Mouse (Mus musculus): ENCODE data around the gene Smad5. TPM values are rescaled to one million over a fixed set of nuclear protein-coding genes. Genes with fewer than 3 reads are reported as not detected.

Smad5 gene
- total and polyA plus RNA-seq, 3 experiments, result 4.3 to 7.4 (median 4.4) TPM

DNA sequence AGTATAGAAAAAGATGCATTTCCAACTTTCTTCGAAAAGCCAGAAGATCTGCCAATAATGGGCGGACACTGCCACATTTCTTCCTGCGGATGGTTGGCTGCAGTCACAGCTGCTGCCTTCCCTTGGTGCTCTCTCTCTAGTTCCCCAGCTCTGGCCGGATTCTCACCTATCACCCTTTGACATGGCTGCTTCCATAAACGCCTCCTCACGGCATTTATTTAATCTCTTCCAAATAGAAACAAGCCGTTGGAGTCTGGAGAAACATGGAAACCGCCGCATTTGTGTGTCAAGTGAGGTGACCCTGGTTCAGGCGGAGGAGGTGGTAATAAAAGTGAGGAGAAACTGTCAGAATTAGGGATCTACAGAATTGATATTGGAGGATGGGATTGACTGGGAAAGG is 886 bp upstream of the Smad5 start:
- no peak overlapping the region for H3K27ac ChIP-seq (ENCODE audit: insufficient read depth, low read depth)
- H3K4me1 ChIP-seq (ENCODE audit: control insufficient read depth in 1 of 2, insufficient read depth in 2 of 2), result peaks cover 8 to 27% of the 10 kb centered on the region in 2 experiments
- no peak for TF ChIP-seq POLR2AphosphoS2 (IDR thresholded peaks at IDR 0.05; ENCODE audit: low read depth, low read length)
- TF ChIP-seq RCOR1 (conservative IDR thresholded peaks at IDR 0.05; ENCODE audit: low read depth, low read length), result no peak
- H3K4me3 ChIP-seq (replicated peaks in 1 of 3; ENCODE audit: low read depth in 2 of 3, low read length in 2 of 3, poor library complexity in 1 of 3), result no peak overlapping the region
- peaks cover 24% of the 10 kb centered on the region for H3K79me2 ChIP-seq (replicated peaks; ENCODE audit: control insufficient read depth, extremely low read depth, insufficient read depth, poor library complexity, severe bottlenecking)
- no peak for DNase-seq (ENCODE audit: extremely low read depth)
- no peaks in the 10 kb centered on the region for H3K9me3 ChIP-seq (replicated peaks; ENCODE audit: low read length)
- in situ Hi-C loops (cut with MboI; ENCODE audit: low pct_ligation_motif_present, low pct_unique_long_range_greater_than_20kb, low sequenced_read_pairs) (no loop called here), dilution Hi-C loops (cut with MboI; ENCODE audit: extremely low pct_ligation_motif_present, extremely low pct_unique_long_range_greater_than_20kb, low sequenced_read_pairs) (no loop called here)
- peaks cover 9% of the 10 kb centered on the region for H3K27me3 ChIP-seq (replicated peaks)
- H3K9ac ChIP-seq (ENCODE audit: insufficient read depth, low read depth), result peak overlapping the region; percentile 96; the same call in 1 of the 2 replicates
- peak overlapping the region; percentile 52 for H3K4me2 ChIP-seq (ENCODE audit: insufficient read depth, low read depth, poor library complexity, severe bottlenecking)
- H3K36me3 ChIP-seq (replicated peaks in 1 of 2; ENCODE audit: control insufficient read depth in 1 of 2, insufficient read depth in 1 of 2, low read length in 1 of 2), result peaks cover 0 to 13% of the 10 kb centered on the region in 2 experiments

GRCm38 (mm10) chr13:56703222-56703870 is 536 bp downstream of the Smad5 start:
- 0 out of 2 replicates have a peak, but pooled peaks have one; percentile 43 for TF ChIP-seq TCF12 (IDR thresholded peaks at IDR 0.05; ENCODE audit: low read depth, low read length)
- 0 out of 2 replicates have a peak, but pooled peaks have one; percentile 2 for TF ChIP-seq NELFE (IDR thresholded peaks at IDR 0.05; ENCODE audit: low read depth, low read length)
- peak; percentile 65; the same call in 1 of the 2 replicates for TF ChIP-seq UBTF (IDR thresholded peaks at IDR 0.05; ENCODE audit: low read depth, low read length)
- TF ChIP-seq BHLHE40 (IDR thresholded peaks at IDR 0.05; ENCODE audit: low read depth, low read length), result 0 out of 2 replicates have a peak, but pooled peaks have one; percentile 5
- no peak for TF ChIP-seq POLR2AphosphoS2 (IDR thresholded peaks at IDR 0.05; ENCODE audit: low read depth, low read length)
- peak; percentile 25; the same call in 1 of the 2 replicates for TF ChIP-seq IRF4 (IDR thresholded peaks at IDR 0.05; ENCODE audit: low read depth, low read length)
- TF ChIP-seq NRF1 (IDR thresholded peaks at IDR 0.05; ENCODE audit: low read depth, low read length), result peak; percentile 81
- TF ChIP-seq MAX (IDR thresholded peaks at IDR 0.05; ENCODE audit: low read length), result no peak; the same call in 1 of the 2 replicates
- no peak for TF ChIP-seq ELF1 (IDR thresholded peaks at IDR 0.05; ENCODE audit: low read depth, low read length)
- peaks cover 0 to 24% of the 10 kb centered on the region in 2 experiments for H3K36me3 ChIP-seq (replicated peaks in 1 of 2; ENCODE audit: control insufficient read depth in 1 of 2, insufficient read depth in 1 of 2, low read length in 1 of 2)
- H3K4me3 ChIP-seq (replicated peaks in 1 of 3; ENCODE audit: low read depth in 2 of 3, low read length in 2 of 3, poor library complexity in 1 of 3), result peak overlapping the region; percentile 59 to 72 (median 60)
- in situ Hi-C loops (cut with MboI; ENCODE audit: low pct_ligation_motif_present, low pct_unique_long_range_greater_than_20kb, low sequenced_read_pairs), result no loop called here
- peak overlapping the region; percentile 96 for H3K9ac ChIP-seq (ENCODE audit: insufficient read depth, low read depth)
- H3K27ac ChIP-seq (ENCODE audit: insufficient read depth, low read depth), result peak overlapping the region; percentile 66
- H3K4me1 ChIP-seq (ENCODE audit: control insufficient read depth in 1 of 2, insufficient read depth in 2 of 2), result peaks cover 8 to 30% of the 10 kb centered on the region in 2 experiments
- H3K79me2 ChIP-seq (replicated peaks; ENCODE audit: control insufficient read depth, extremely low read depth, insufficient read depth, poor library complexity, severe bottlenecking), result peaks cover 30% of the 10 kb centered on the region
- no peaks in the 10 kb centered on the region for H3K27me3 ChIP-seq (replicated peaks)
- no peaks in the 10 kb centered on the region for H3K9me3 ChIP-seq (replicated peaks; ENCODE audit: low read length)
- peak overlapping the region; percentile 94 for H3K4me2 ChIP-seq (ENCODE audit: insufficient read depth, low read depth, poor library complexity, severe bottlenecking)
- dilution Hi-C loops (cut with MboI; ENCODE audit: extremely low pct_ligation_motif_present, extremely low pct_unique_long_range_greater_than_20kb, low sequenced_read_pairs), result no loop called here
- peak; percentile 57 for DNase-seq (ENCODE audit: extremely low read depth)

DNA sequence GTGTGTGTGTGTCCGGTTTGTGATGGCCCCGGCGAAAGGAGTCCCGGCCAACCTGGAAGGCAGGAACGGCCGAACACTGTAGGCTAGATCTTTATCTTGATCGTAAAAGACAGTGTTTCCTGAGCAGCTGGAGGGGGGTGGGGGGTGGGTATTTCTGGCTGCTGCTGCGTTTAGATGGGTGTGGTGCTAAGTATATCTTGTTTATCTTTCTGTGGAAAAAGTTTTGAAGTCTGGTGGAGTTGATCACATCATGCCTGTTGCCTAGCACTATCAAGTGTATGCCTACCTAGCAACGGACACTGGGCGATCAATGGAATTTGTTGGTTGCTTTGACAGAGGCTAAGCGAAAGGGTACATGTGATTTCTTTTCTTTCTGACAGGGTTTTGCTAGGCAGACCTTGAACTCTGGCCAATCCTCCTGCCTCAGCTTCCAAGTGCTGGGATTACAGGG is 1.1 kb downstream of the Smad5 start:
- peaks cover 8 to 30% of the 10 kb centered on the region in 2 experiments for H3K4me1 ChIP-seq (ENCODE audit: control insufficient read depth in 1 of 2, insufficient read depth in 2 of 2)
- peak; percentile 33 for DNase-seq (ENCODE audit: extremely low read depth)
- no peaks in the 10 kb centered on the region for H3K9me3 ChIP-seq (replicated peaks; ENCODE audit: low read length)
- H3K27ac ChIP-seq (ENCODE audit: insufficient read depth, low read depth), result peak overlapping the region; percentile 66
- peaks cover 0 to 25% of the 10 kb centered on the region in 2 experiments for H3K36me3 ChIP-seq (replicated peaks in 1 of 2; ENCODE audit: control insufficient read depth in 1 of 2, insufficient read depth in 1 of 2, low read length in 1 of 2)
- H3K9ac ChIP-seq (ENCODE audit: insufficient read depth, low read depth), result peak overlapping the region; percentile 96
- peak overlapping the region; percentile 94 for H3K4me2 ChIP-seq (ENCODE audit: insufficient read depth, low read depth, poor library complexity, severe bottlenecking)
- H3K79me2 ChIP-seq (replicated peaks; ENCODE audit: control insufficient read depth, extremely low read depth, insufficient read depth, poor library complexity, severe bottlenecking), result peaks cover 35% of the 10 kb centered on the region
- dilution Hi-C loops (cut with MboI; ENCODE audit: extremely low pct_ligation_motif_present, extremely low pct_unique_long_range_greater_than_20kb, low sequenced_read_pairs), result no loop called here
- H3K27me3 ChIP-seq (replicated peaks), result no peaks in the 10 kb centered on the region
- peak overlapping the region; percentile 59 to 72 (median 60) for H3K4me3 ChIP-seq (replicated peaks in 1 of 3; ENCODE audit: low read depth in 2 of 3, low read length in 2 of 3, poor library complexity in 1 of 3)
- in situ Hi-C loops (cut with MboI; ENCODE audit: low pct_ligation_motif_present, low pct_unique_long_range_greater_than_20kb, low sequenced_read_pairs), result no loop called here
- TF ChIP-seq CTCF (conservative IDR thresholded peaks at IDR 0.05 in 1 of 2, IDR thresholded peaks at IDR 0.05 in 1 of 2; ENCODE audit: low read depth in 2 of 2, low read length in 2 of 2) (no peak), CHD2 (IDR thresholded peaks at IDR 0.05; ENCODE audit: low read length) (0 out of 2 replicates have a peak, but pooled peaks have one; percentile 5), JUND (conservative IDR thresholded peaks at IDR 0.05; ENCODE audit: low read depth, low read length) (no peak), BHLHE40 (IDR thresholded peaks at IDR 0.05; ENCODE audit: low read depth, low read length) (0 out of 2 replicates have a peak, but pooled peaks have one; percentile 3), ZC3H11A (IDR thresholded peaks at IDR 0.05; ENCODE audit: low read depth, low read length) (no peak), ZNF384 (IDR thresholded peaks at IDR 0.05; ENCODE audit: low read depth, low read length) (no peak), ETS1 (conservative IDR thresholded peaks at IDR 0.05; ENCODE audit: low read depth, low read length) (no peak), MAFK (IDR thresholded peaks at IDR 0.05; ENCODE audit: insufficient replicate concordance, low read length) (no peak), POLR2AphosphoS2 (IDR thresholded peaks at IDR 0.05; ENCODE audit: low read depth, low read length) (no peak), MAX (IDR thresholded peaks at IDR 0.05; ENCODE audit: low read length) (no peak; the same call in 1 of the 2 replicates), MXI1 (IDR thresholded peaks at IDR 0.05; ENCODE audit: low read depth, low read length) (peak; percentile 71; the same call in 1 of the 2 replicates), SIN3A (IDR thresholded peaks at IDR 0.05; ENCODE audit: low read length) (peak; percentile 72), CHD1 (IDR thresholded peaks at IDR 0.05; ENCODE audit: low read depth, low read length) (peak; percentile 54; the same call in 1 of the 2 replicates), E2F4 (IDR thresholded peaks at IDR 0.05; ENCODE audit: insufficient replicate concordance, low read depth, low read length) (no peak), NELFE (IDR thresholded peaks at IDR 0.05; ENCODE audit: low read depth, low read length) (0 out of 2 replicates have a peak, but pooled peaks have one; percentile 5), MEF2A (IDR thresholded peaks at IDR 0.05; ENCODE audit: borderline replicate concordance, low read depth, low read length) (peak; percentile 62; the same call in 1 of the 2 replicates)
